Mouse (Mus musculus): ENCODE data around the gene AU015836. TPM values are rescaled to one million over a fixed set of nuclear protein-coding genes. Genes with fewer than 3 reads are reported as not detected.

Gene AU015836
- polyA plus RNA-seq (2015; fragmentation: Nextera tagmentation; extraction: Ambion mirVana), result 0.28 and 0.31 TPM in 2 replicates

DNA sequence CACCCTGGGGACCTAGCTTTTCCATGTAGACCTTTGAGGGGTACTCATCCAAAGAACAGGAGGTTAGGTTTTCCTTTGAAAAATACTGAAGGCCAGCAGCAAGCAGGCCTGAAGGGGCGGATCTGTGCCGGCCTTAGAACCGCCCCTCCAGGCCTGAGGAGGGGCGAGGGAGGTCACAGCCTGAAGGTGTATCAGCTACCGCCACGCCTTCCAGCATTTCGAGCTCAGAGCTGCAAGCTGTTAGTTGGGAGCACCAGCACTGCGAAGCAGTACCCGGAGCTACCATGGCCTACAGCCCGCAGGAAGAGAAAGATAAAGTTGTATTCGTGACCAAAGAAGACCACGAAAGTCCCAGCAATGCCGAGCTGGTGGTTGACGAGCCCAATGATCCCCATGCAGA, at the start of gene AU015836:
Gene AU015836 (plus strand): TSS at position 216 of the 400 bp plus-strand sequence.
- H3K9me3 ChIP-seq (replicated peaks; ENCODE audit: control insufficient read depth, low read length), result no peaks in the 10 kb centered on the region
- H3K27ac ChIP-seq (ENCODE audit: low read length), result no peak within 1 kb of the TSS
- no peak within 1 kb of the TSS for H3K4me3 ChIP-seq (ENCODE audit: low read depth, low read length)
- no peaks in the 10 kb centered on the region for H3K4me1 ChIP-seq (ENCODE audit: control insufficient read depth, low read depth, low read length)
- 54% methylated on average over 14 of the region's 14 CpGs for WGBS (ENCODE audit: insufficient replicate concordance)
- no peak within 1 kb of the TSS for H3K4me2 ChIP-seq (ENCODE audit: low read depth, low read length)
- no peak within 1 kb of the TSS for H3K9ac ChIP-seq (ENCODE audit: low read depth, low read length)
- no peak for ATAC-seq (ENCODE audit: low read depth)
- H3K36me3 ChIP-seq (ENCODE audit: control insufficient read depth, insufficient read depth), result no peaks in the 10 kb centered on the region
- no peaks in the 10 kb centered on the region; the same call in 1 of the 2 replicates for H3K27me3 ChIP-seq (ENCODE audit: control insufficient read depth, insufficient read depth, low read depth, low read length)

DNA sequence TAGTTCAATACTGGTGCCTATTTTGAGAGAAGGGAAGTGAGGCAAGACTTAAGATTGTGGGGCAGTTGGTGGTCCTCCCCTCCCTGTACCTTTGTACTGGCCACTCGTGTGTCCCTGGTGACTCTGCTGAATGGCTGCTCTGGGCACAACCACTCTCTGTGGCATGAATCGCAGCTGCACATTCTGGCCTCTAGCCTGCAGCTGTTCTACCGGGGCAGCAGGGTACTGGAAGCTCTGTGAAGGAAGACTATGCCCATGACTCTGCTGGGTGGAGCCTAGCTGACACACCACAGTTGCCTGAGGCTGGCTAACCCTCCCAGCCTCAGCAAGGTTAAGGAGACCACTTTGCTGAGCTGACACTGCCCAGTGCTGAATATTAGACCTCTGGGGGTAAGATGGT, 49.4 kb upstream of the AU015836 start:
- Histone ChIP-seq H3K9ac (ENCODE audit: low read depth, low read length) (no peak overlapping the region), H3K4me2 (ENCODE audit: low read depth, low read length) (no peak overlapping the region), H3K36me3 (ENCODE audit: control insufficient read depth, insufficient read depth) (no peaks in the 10 kb centered on the region), H3K9me3 (replicated peaks; ENCODE audit: control insufficient read depth, low read length) (0 out of 2 replicates have a peak, but pooled peaks cover 2% of the 10 kb centered on the region), H3K4me3 (ENCODE audit: low read depth, low read length) (no peak overlapping the region), H3K27ac (ENCODE audit: low read length) (no peak overlapping the region), H3K27me3 (ENCODE audit: control insufficient read depth, insufficient read depth, low read depth, low read length) (no peaks in the 10 kb centered on the region; the same call in 1 of the 2 replicates), H3K4me1 (ENCODE audit: control insufficient read depth, low read depth, low read length) (no peaks in the 10 kb centered on the region; the same call in 1 of the 2 replicates)
- WGBS (ENCODE audit: insufficient replicate concordance), result 32% methylated on average over 3 of the region's 3 CpGs
- ATAC-seq (ENCODE audit: low read depth), result no peak

DNA sequence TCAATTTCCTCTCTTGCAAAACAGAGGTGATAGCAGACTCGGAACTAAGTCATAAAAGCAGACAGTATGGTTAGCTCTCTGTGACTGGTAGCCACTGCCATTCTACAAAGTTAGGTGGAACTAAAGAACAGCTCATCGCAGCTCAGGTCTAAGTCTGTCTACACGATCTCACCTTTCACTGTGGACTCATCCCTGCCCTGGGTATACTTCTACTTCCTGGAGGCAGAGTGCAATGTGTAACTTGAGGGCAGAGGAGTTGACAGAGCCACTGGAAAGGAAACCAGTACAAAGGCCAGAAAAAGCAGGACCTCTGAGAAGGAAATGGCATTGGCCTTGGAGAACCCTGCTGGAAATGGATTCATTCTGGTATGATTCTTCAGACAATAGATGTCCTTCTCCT, 40.1 kb upstream of the AU015836 start:
- peak overlapping the region; percentile 76 for H3K27ac ChIP-seq (ENCODE audit: low read length)
- peak; percentile 50 for ATAC-seq (ENCODE audit: low read depth)
- peak overlapping the region; percentile 5; the same call in 1 of the 2 replicates for H3K9ac ChIP-seq (ENCODE audit: low read depth, low read length)

DNA sequence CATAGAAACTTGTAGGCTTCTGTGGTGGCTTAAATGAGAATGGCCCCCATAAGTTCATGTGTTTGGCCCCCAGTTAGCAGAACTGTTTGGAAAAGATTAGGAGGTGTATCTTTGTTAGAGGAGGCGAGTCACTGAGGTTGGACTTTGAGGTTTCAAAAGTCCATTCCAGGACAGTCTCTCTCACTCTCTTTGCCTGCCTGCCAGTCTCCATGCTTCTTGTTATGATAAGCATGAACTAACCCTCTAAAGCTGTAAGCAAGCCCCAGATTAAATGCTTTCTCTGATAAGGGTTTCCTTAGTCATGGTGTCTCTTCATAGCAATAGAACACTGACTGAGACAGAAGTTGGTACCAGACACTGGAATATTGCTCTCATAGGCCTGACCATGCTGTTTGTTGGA, 39.7 kb upstream of the AU015836 start:
- Histone ChIP-seq H3K27me3 (ENCODE audit: control insufficient read depth, insufficient read depth, low read depth, low read length) (no peaks in the 10 kb centered on the region), H3K9me3 (replicated peaks; ENCODE audit: control insufficient read depth, low read length) (no peaks in the 10 kb centered on the region), H3K4me2 (ENCODE audit: low read depth, low read length) (peak overlapping the region; percentile 39), H3K9ac (ENCODE audit: low read depth, low read length) (0 out of 2 replicates have a peak overlapping the region, but pooled peaks have one; percentile 5), H3K36me3 (ENCODE audit: control insufficient read depth, insufficient read depth) (no peaks in the 10 kb centered on the region), H3K4me3 (ENCODE audit: low read depth, low read length) (no peak overlapping the region), H3K27ac (ENCODE audit: low read length) (peak overlapping the region; percentile 76), H3K4me1 (ENCODE audit: control insufficient read depth, low read depth, low read length) (peaks cover 19% of the 10 kb centered on the region)
- ATAC-seq (ENCODE audit: low read depth), result peak; percentile 94
- 35% methylated on average over 1 of the region's 1 CpGs for WGBS (ENCODE audit: insufficient replicate concordance)

More for the DNA sequence above, 40.1 kb upstream of the AU015836 start:
- H3K36me3 ChIP-seq (ENCODE audit: control insufficient read depth, insufficient read depth), result no peaks in the 10 kb centered on the region
- 38% methylated on average over 3 of the region's 3 CpGs for WGBS (ENCODE audit: insufficient replicate concordance)
- H3K4me1 ChIP-seq (ENCODE audit: control insufficient read depth, low read depth, low read length), result peaks cover 19% of the 10 kb centered on the region
- H3K4me2 ChIP-seq (ENCODE audit: low read depth, low read length), result peak overlapping the region; percentile 39
- no peaks in the 10 kb centered on the region for H3K9me3 ChIP-seq (replicated peaks; ENCODE audit: control insufficient read depth, low read length)
- no peaks in the 10 kb centered on the region for H3K27me3 ChIP-seq (ENCODE audit: control insufficient read depth, insufficient read depth, low read depth, low read length)
- no peak overlapping the region for H3K4me3 ChIP-seq (ENCODE audit: low read depth, low read length)

DNA sequence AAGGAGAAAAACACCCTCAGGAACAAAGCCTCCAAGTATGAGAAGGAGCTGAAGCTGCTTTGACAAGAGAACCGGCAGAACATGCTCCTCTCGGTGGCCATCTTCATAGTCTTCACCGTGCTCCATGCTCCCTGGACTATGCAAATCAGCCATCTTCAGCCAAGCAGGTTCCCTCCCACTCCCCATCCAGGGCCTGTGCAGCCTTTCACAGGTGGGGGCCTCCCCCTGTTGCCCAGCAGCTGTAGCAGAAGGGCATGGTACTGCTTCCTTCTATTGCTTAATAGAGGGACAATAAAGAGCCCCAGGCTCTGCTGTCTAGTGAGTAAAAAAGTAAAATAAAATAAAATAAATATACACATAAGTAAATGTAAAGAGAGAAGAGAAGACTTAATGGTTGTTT, 36.8 kb upstream of the AU015836 start:
- no peak overlapping the region for H3K9ac ChIP-seq (ENCODE audit: low read depth, low read length)
- H3K27me3 ChIP-seq (ENCODE audit: control insufficient read depth, insufficient read depth, low read depth, low read length), result no peaks in the 10 kb centered on the region
- ATAC-seq (ENCODE audit: low read depth), result no peak
- no peak overlapping the region for H3K4me2 ChIP-seq (ENCODE audit: low read depth, low read length)
- 79% methylated on average over 3 of the region's 3 CpGs for WGBS (ENCODE audit: insufficient replicate concordance)
- no peak overlapping the region for H3K4me3 ChIP-seq (ENCODE audit: low read depth, low read length)
- peaks cover 19% of the 10 kb centered on the region for H3K4me1 ChIP-seq (ENCODE audit: control insufficient read depth, low read depth, low read length)
- H3K9me3 ChIP-seq (replicated peaks; ENCODE audit: control insufficient read depth, low read length), result no peaks in the 10 kb centered on the region
- no peak overlapping the region for H3K27ac ChIP-seq (ENCODE audit: low read length)
- H3K36me3 ChIP-seq (ENCODE audit: control insufficient read depth, insufficient read depth), result no peaks in the 10 kb centered on the region

DNA sequence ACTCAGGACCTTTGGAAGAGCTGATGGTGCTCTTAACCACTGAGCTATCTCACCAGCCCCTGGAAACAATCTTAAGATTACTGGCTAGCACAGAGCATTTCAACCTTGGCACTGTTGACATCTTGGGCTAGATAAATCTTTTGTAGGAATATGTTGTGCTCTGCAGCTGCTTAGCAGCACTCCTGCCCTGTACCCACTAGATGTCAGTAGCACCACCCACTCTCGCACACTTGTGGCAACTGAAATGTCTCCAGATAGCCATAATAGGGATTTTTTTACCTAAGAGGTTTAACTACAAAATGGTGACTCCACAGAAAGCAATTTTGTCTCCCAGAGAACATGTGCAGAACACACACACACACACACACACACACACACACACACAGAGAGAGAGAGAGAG, 11.7 kb upstream of the AU015836 start:
- no peaks in the 10 kb centered on the region for H3K4me1 ChIP-seq (ENCODE audit: control insufficient read depth, low read depth, low read length)
- H3K4me3 ChIP-seq (ENCODE audit: low read depth, low read length), result no peak overlapping the region
- no peaks in the 10 kb centered on the region for H3K36me3 ChIP-seq (ENCODE audit: control insufficient read depth, insufficient read depth)
- no peak overlapping the region for H3K27ac ChIP-seq (ENCODE audit: low read length)
- ATAC-seq (ENCODE audit: low read depth), result no peak
- no peaks in the 10 kb centered on the region for H3K9me3 ChIP-seq (replicated peaks; ENCODE audit: control insufficient read depth, low read length)
- no peak overlapping the region for H3K4me2 ChIP-seq (ENCODE audit: low read depth, low read length)
- H3K27me3 ChIP-seq (ENCODE audit: control insufficient read depth, insufficient read depth, low read depth, low read length), result no peaks in the 10 kb centered on the region
- H3K9ac ChIP-seq (ENCODE audit: low read depth, low read length), result no peak overlapping the region
- WGBS (ENCODE audit: insufficient replicate concordance), result 19% methylated on average over 1 of the region's 1 CpGs

DNA sequence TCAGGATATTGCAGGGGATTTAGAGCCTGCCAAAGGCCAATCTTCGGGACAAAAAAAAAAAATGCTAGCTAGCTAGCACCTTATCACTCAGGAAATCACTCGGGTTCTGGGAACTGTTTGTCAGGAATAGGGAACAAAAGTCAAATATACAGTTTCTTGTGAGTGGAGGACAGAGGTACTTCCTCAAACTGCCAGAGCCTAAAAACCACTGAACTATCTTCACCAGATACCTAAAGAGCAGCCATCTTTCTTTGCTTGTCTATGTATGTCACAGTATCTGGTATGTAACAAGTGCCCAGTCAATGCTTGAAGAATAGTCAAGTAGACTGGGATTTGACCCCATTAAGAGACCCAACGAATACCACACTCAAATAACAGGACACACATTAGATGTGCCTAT, 10.0 kb upstream of the AU015836 start:
- H3K27ac ChIP-seq (ENCODE audit: low read length), result no peak overlapping the region
- no peak for ATAC-seq (ENCODE audit: low read depth)
- no peaks in the 10 kb centered on the region for H3K27me3 ChIP-seq (ENCODE audit: control insufficient read depth, insufficient read depth, low read depth, low read length)
- no peaks in the 10 kb centered on the region for H3K4me1 ChIP-seq (ENCODE audit: control insufficient read depth, low read depth, low read length)
- H3K9ac ChIP-seq (ENCODE audit: low read depth, low read length), result no peak overlapping the region
- WGBS (ENCODE audit: insufficient replicate concordance), result 34% methylated on average over 3 of the region's 3 CpGs
- no peak overlapping the region for H3K4me2 ChIP-seq (ENCODE audit: low read depth, low read length)
- H3K4me3 ChIP-seq (ENCODE audit: low read depth, low read length), result no peak overlapping the region
- no peaks in the 10 kb centered on the region for H3K36me3 ChIP-seq (ENCODE audit: control insufficient read depth, insufficient read depth)
- no peaks in the 10 kb centered on the region for H3K9me3 ChIP-seq (replicated peaks; ENCODE audit: control insufficient read depth, low read length)

DNA sequence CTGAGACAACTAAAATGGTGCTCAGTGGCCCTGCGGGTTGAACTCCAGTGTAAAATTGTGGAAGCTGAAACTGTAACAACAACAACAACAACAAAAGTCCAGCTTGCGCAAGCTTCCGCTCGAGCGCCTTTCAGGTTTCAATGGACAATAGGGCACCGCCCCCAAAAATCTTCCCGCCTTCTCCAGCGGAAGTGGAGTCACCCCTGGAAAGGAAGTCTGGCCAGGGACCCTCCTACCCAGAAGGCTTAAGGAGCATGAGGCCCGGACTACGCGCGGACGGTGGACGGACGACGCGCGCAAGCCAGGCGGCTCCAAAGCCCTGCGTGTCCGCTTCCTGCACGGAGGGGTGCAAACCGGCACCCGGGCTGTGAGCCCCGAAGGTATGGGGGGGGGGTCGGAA, 11.9 kb downstream of the AU015836 start:
- no peak overlapping the region for H3K4me3 ChIP-seq (ENCODE audit: low read depth, low read length)
- H3K27ac ChIP-seq (ENCODE audit: low read length), result no peak overlapping the region
- H3K4me2 ChIP-seq (ENCODE audit: low read depth, low read length), result no peak overlapping the region
- no peaks in the 10 kb centered on the region for H3K36me3 ChIP-seq (ENCODE audit: control insufficient read depth, insufficient read depth)
- 81% methylated on average over 26 of the region's 26 CpGs for WGBS (ENCODE audit: insufficient replicate concordance)
- no peak overlapping the region for H3K9ac ChIP-seq (ENCODE audit: low read depth, low read length)
- no peaks in the 10 kb centered on the region; the same call in none of the 2 replicates for H3K27me3 ChIP-seq (ENCODE audit: control insufficient read depth, insufficient read depth, low read depth, low read length)
- ATAC-seq (ENCODE audit: low read depth), result no peak
- no peaks in the 10 kb centered on the region for H3K4me1 ChIP-seq (ENCODE audit: control insufficient read depth, low read depth, low read length)
- no peaks in the 10 kb centered on the region for H3K9me3 ChIP-seq (replicated peaks; ENCODE audit: control insufficient read depth, low read length)

DNA sequence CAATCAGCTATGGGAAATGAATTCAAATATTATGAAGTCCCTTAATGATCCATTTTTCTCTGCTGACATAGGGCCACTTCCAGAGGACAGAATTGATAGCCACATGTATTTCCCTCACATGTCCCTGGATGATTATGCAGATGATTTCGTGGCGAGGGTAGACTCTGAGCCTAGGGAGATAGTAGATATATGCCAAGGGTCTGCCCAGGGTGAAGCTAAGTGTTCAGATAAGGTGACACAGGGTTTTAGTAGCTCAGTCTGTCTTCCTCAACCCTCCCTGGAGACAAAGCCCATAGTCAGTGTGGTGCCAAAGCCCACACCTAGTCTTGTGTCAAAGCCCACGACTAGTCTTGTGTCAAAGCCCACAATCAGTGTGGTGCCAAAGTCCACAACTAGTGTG, 13.7 kb downstream of the AU015836 start:
- H3K9me3 ChIP-seq (replicated peaks; ENCODE audit: control insufficient read depth, low read length), result no peaks in the 10 kb centered on the region
- 30% methylated on average over 3 of the region's 3 CpGs for WGBS (ENCODE audit: insufficient replicate concordance)
- no peak overlapping the region for H3K9ac ChIP-seq (ENCODE audit: low read depth, low read length)
- H3K36me3 ChIP-seq (ENCODE audit: control insufficient read depth, insufficient read depth), result no peaks in the 10 kb centered on the region
- H3K27ac ChIP-seq (ENCODE audit: low read length), result no peak overlapping the region
- no peaks in the 10 kb centered on the region; the same call in 1 of the 2 replicates for H3K27me3 ChIP-seq (ENCODE audit: control insufficient read depth, insufficient read depth, low read depth, low read length)
- ATAC-seq (ENCODE audit: low read depth), result no peak
- no peaks in the 10 kb centered on the region for H3K4me1 ChIP-seq (ENCODE audit: control insufficient read depth, low read depth, low read length)
- no peak overlapping the region for H3K4me3 ChIP-seq (ENCODE audit: low read depth, low read length)
- no peak overlapping the region for H3K4me2 ChIP-seq (ENCODE audit: low read depth, low read length)
